Mouse (Mus musculus) cerebellum, adult (tissue): Measurements from ENCODE around the gene Nars2.

Experiments
- ATAC-seq: cut with Nextera tagmentation; 2 replicates; pipeline ENCODE4 v1.9.2; 2017; ENCODE audit warnings: mild to moderate bottlenecking, moderate library complexity, mixed read lengths; ENCODE audit not compliant: insufficient number of reproducible peaks, low FRiP score, low TSS enrichment

The Nars2 gene

GRCm38 (mm10) chr7:96970359-96970758 is 19.1 kb downstream of the Nars2 start:
- no peak for ATAC-seq

- ATAC-seq: no peak
Observed at GRCm38 (mm10) chr7:96971027-96971996, 20.0 kb downstream of the Nars2 start.

- no peak for ATAC-seq
Observed at GRCm38 (mm10) chr7:96972138-96972904, 21.0 kb downstream of the Nars2 start.

- ATAC-seq: no peak
Observed at GRCm38 (mm10) chr7:96975914-96976313, 24.6 kb downstream of the Nars2 start.

- no peak for ATAC-seq
Observed at GRCm38 (mm10) chr7:96977209-96977608, 25.9 kb downstream of the Nars2 start.

- no peak for ATAC-seq
Observed at GRCm38 (mm10) chr7:96981366-96981765, 30.1 kb downstream of the Nars2 start.

GRCm38 (mm10) chr7:96983660-96984347 is 32.5 kb downstream of the Nars2 start:
- no peak for ATAC-seq

GRCm38 (mm10) chr7:96985798-96986197 is 34.5 kb downstream of the Nars2 start:
- no peak for ATAC-seq

GRCm38 (mm10) chr7:96986795-96987445 is 35.6 kb downstream of the Nars2 start:
- ATAC-seq: no peak

- ATAC-seq: no peak
Observed at GRCm38 (mm10) chr7:96987676-96988075, 36.4 kb downstream of the Nars2 start.

- no peak for ATAC-seq
Observed at GRCm38 (mm10) chr7:97012956-97013355, 61.7 kb downstream of the Nars2 start.

GRCm38 (mm10) chr7:97018005-97018404 is 66.7 kb downstream of the Nars2 start:
- no peak for ATAC-seq

- ATAC-seq: no peak
Observed at GRCm38 (mm10) chr7:97018418-97018817, 67.1 kb downstream of the Nars2 start.

- no peak for ATAC-seq
Observed at GRCm38 (mm10) chr7:97019303-97019702, 68.0 kb downstream of the Nars2 start.

- no peak for ATAC-seq
Observed at GRCm38 (mm10) chr7:97026772-97027358, 75.6 kb downstream of the Nars2 start.

- ATAC-seq: no peak
Observed at GRCm38 (mm10) chr7:97029151-97029550, 77.8 kb downstream of the Nars2 start.

GRCm38 (mm10) chr7:97032412-97032811 is 81.1 kb downstream of the Nars2 start:
- no peak for ATAC-seq

GRCm38 (mm10) chr7:97039641-97040040 is 88.3 kb downstream of the Nars2 start:
- no peak for ATAC-seq

GRCm38 (mm10) chr7:97041868-97042449 is 90.7 kb downstream of the Nars2 start:
- no peak for ATAC-seq
